Mouse (Mus musculus): ENCODE results near the gene Gart. TPM values are rescaled to one million over a fixed set of nuclear protein-coding genes. Genes with fewer than 3 reads are reported as not detected.

Gart gene
- polyA plus RNA-seq, 1 experiment from 2014 or later: 71.0 TPM

GRCm38 (mm10) chr16:91688023-91688618 lies 41.4 kb upstream of the Gart start:
- H3K27me3 ChIP-seq (ENCODE audit: insufficient read depth, low read length): no peaks in the 10 kb centered on the region
- peak overlapping the region; percentile 80 for H3K9ac ChIP-seq (ENCODE audit: low read depth, low read length)
- ATAC-seq (replicated peaks; ENCODE audit: low FRiP score, low read depth) (peak; percentile 14), DNase-seq (ENCODE audit: low spot score) (peak; percentile 16)
- H3K36me3 ChIP-seq (ENCODE audit: insufficient read depth, low read length): peaks cover 13% of the 10 kb centered on the region; the same call in 1 of the 2 replicates
- no peaks in the 10 kb centered on the region for H3K4me1 ChIP-seq (replicated peaks; ENCODE audit: insufficient read depth, low read length)
- H3K4me2 ChIP-seq (ENCODE audit: low read length): peak overlapping the region; percentile 98
- H3K4me3 ChIP-seq (replicated peaks; ENCODE audit: low read depth, low read length): peak overlapping the region; percentile 90
- H3K27ac ChIP-seq: peak overlapping the region; percentile 44; the same call in 1 of the 2 replicates
- WGBS: 1% methylated on average over 42 of the region's 51 CpGs
- no peak for TF ChIP-seq CTCF (IDR thresholded peaks at IDR 0.05; ENCODE audit: low read depth)
- H3K9me3 ChIP-seq (replicated peaks; ENCODE audit: low read length): no peaks in the 10 kb centered on the region

- no peak for ATAC-seq (replicated peaks; ENCODE audit: low FRiP score, low read depth)
- TF ChIP-seq CTCF (IDR thresholded peaks at IDR 0.05; ENCODE audit: low read depth): no peak
These were observed 39.6 kb upstream of the Gart start for GRCm38 (mm10) chr16:91686369-91686768.

GRCm38 (mm10) chr16:91685526-91685925 lies 38.8 kb upstream of the Gart start:
- Histone ChIP-seq H3K27me3 (ENCODE audit: insufficient read depth, low read length) (no peaks in the 10 kb centered on the region), H3K9me3 (replicated peaks; ENCODE audit: low read length) (no peaks in the 10 kb centered on the region), H3K36me3 (ENCODE audit: insufficient read depth, low read length) (peaks cover 27% of the 10 kb centered on the region), H3K4me2 (ENCODE audit: low read length) (no peak overlapping the region), H3K9ac (ENCODE audit: low read depth, low read length) (no peak overlapping the region), H3K4me1 (replicated peaks; ENCODE audit: insufficient read depth, low read length) (no peaks in the 10 kb centered on the region), H3K27ac (no peak overlapping the region), H3K4me3 (replicated peaks; ENCODE audit: low read depth, low read length) (no peak overlapping the region)
- ATAC-seq (replicated peaks; ENCODE audit: low FRiP score, low read depth) (no peak), DNase-seq (ENCODE audit: low spot score) (no peak)
- WGBS: 81% methylated on average over 5 of the region's 5 CpGs
- no peak for TF ChIP-seq CTCF (IDR thresholded peaks at IDR 0.05; ENCODE audit: low read depth)

More at GRCm38 (mm10) chr16:91686369-91686768, 39.6 kb upstream of the Gart start:
- no peak for DNase-seq (ENCODE audit: low spot score)
- Histone ChIP-seq H3K27ac (no peak overlapping the region), H3K4me3 (replicated peaks; ENCODE audit: low read depth, low read length) (no peak overlapping the region), H3K4me1 (replicated peaks; ENCODE audit: insufficient read depth, low read length) (no peaks in the 10 kb centered on the region), H3K9ac (ENCODE audit: low read depth, low read length) (no peak overlapping the region), H3K36me3 (ENCODE audit: insufficient read depth, low read length) (peaks cover 22% of the 10 kb centered on the region), H3K4me2 (ENCODE audit: low read length) (no peak overlapping the region), H3K27me3 (ENCODE audit: insufficient read depth, low read length) (no peaks in the 10 kb centered on the region), H3K9me3 (replicated peaks; ENCODE audit: low read length) (no peaks in the 10 kb centered on the region)
- WGBS: 75% methylated on average over 5 of the region's 5 CpGs

GRCm38 (mm10) chr16:91680656-91681055 lies 33.9 kb upstream of the Gart start:
- Histone ChIP-seq H3K9ac (ENCODE audit: low read depth, low read length) (no peak overlapping the region), H3K27ac (no peak overlapping the region), H3K4me2 (ENCODE audit: low read length) (no peak overlapping the region), H3K27me3 (ENCODE audit: insufficient read depth, low read length) (no peaks in the 10 kb centered on the region), H3K4me3 (replicated peaks; ENCODE audit: low read depth, low read length) (no peak overlapping the region), H3K36me3 (ENCODE audit: insufficient read depth, low read length) (peaks cover 54% of the 10 kb centered on the region), H3K4me1 (replicated peaks; ENCODE audit: insufficient read depth, low read length) (no peaks in the 10 kb centered on the region), H3K9me3 (replicated peaks; ENCODE audit: low read length) (no peaks in the 10 kb centered on the region)
- ATAC-seq (replicated peaks; ENCODE audit: low FRiP score, low read depth): no peak
- WGBS: 76% methylated on average over 5 of the region's 5 CpGs
- no peak for DNase-seq (ENCODE audit: low spot score)
- no peak for TF ChIP-seq CTCF (IDR thresholded peaks at IDR 0.05; ENCODE audit: low read depth)

GRCm38 (mm10) chr16:91678147-91678911 lies 31.6 kb upstream of the Gart start:
- Histone ChIP-seq H3K36me3 (ENCODE audit: insufficient read depth, low read length) (peaks cover 55% of the 10 kb centered on the region), H3K4me1 (replicated peaks; ENCODE audit: insufficient read depth, low read length) (no peaks in the 10 kb centered on the region), H3K9me3 (replicated peaks; ENCODE audit: low read length) (no peaks in the 10 kb centered on the region), H3K9ac (ENCODE audit: low read depth, low read length) (no peak overlapping the region), H3K27ac (no peak overlapping the region), H3K27me3 (ENCODE audit: insufficient read depth, low read length) (no peaks in the 10 kb centered on the region), H3K4me3 (replicated peaks; ENCODE audit: low read depth, low read length) (no peak overlapping the region), H3K4me2 (ENCODE audit: low read length) (no peak overlapping the region)
- WGBS: 90% methylated on average over 5 of the region's 5 CpGs
- DNase-seq (ENCODE audit: low spot score) (no peak), ATAC-seq (replicated peaks; ENCODE audit: low FRiP score, low read depth) (no peak)
- no peak for TF ChIP-seq CTCF (IDR thresholded peaks at IDR 0.05; ENCODE audit: low read depth)

GRCm38 (mm10) chr16:91674500-91674899 lies 27.7 kb upstream of the Gart start:
- H3K9me3 ChIP-seq (replicated peaks; ENCODE audit: low read length): no peaks in the 10 kb centered on the region
- no peak overlapping the region for H3K4me3 ChIP-seq (replicated peaks; ENCODE audit: low read depth, low read length)
- DNase-seq (ENCODE audit: low spot score) (no peak), ATAC-seq (replicated peaks; ENCODE audit: low FRiP score, low read depth) (no peak)
- H3K4me1 ChIP-seq (replicated peaks; ENCODE audit: insufficient read depth, low read length): no peaks in the 10 kb centered on the region
- H3K36me3 ChIP-seq (ENCODE audit: insufficient read depth, low read length): peaks cover 65% of the 10 kb centered on the region
- H3K9ac ChIP-seq (ENCODE audit: low read depth, low read length): no peak overlapping the region
- H3K27ac ChIP-seq: no peak overlapping the region
- H3K27me3 ChIP-seq (ENCODE audit: insufficient read depth, low read length): no peaks in the 10 kb centered on the region
- WGBS: 79% methylated on average over 4 of the region's 4 CpGs
- TF ChIP-seq CTCF (IDR thresholded peaks at IDR 0.05; ENCODE audit: low read depth): no peak
- no peak overlapping the region for H3K4me2 ChIP-seq (ENCODE audit: low read length)

All from kidney, postnatal 0 days (tissue).